Mouse (Mus musculus) T-cell, adult 66 days (primary cell): Measurements from ENCODE around the gene Cyp2c37. TPM values are rescaled to one million over a fixed set of nuclear protein-coding genes. Genes with fewer than 3 reads are reported as not detected.

Source experiments
- total RNA-seq, 2 experiments: library from RNA; stranded (reverse); gene quantifications; 3 replicates in 1 of 2; 4 replicates in 1 of 2; pipeline ENCODE4 v1.2.4; 2023

Cyp2c37 gene
- total RNA-seq: not detected

GRCm38 (mm10) chr19:39992140-39992539 is at the start of gene Cyp2c37:
Cyp2c37 (plus strand) TSS chr19:39992424.

Other genes starting within 250 kb of the Cyp2c37 start
- gene Cyp2c40, start 179.6 kb upstream of the Cyp2c37 start, total RNA-seq: not detected
- not detected for gene Cyp2c69, start 105.6 kb upstream of the Cyp2c37 start, total RNA-seq
- gene Cyp2c54, start 81.4 kb downstream of the Cyp2c37 start, total RNA-seq: not detected
- not detected for gene Cyp2c50, start 97.3 kb downstream of the Cyp2c37 start, total RNA-seq
- not detected for gene Cyp2c70, start 194.9 kb downstream of the Cyp2c37 start, total RNA-seq